Mouse (Mus musculus) heart, adult 2 months (tissue): ENCODE measurements around the gene Tbc1d4. TPM values are rescaled to one million over a fixed set of nuclear protein-coding genes. Genes with fewer than 3 reads are reported as not detected.
A peak's percentile ranks its signal among the peaks of the same experiment; 100 is the strongest.

Source experiments
- DNase-seq, 2 experiments: peaks; one replicate each; pipeline ENCODE4 v3.0.0; 2021
- H3K27ac ChIP-seq: fragments of 200-600 bp; 2 replicates; pipeline ENCODE4 v1.8.1; 2022
- H3K27me3 ChIP-seq: fragments of 200-500 bp; 2 replicates; pipeline ENCODE4 v1.6.1; 2012; ENCODE audit warnings: mild to moderate bottlenecking, low read length, inconsistent platforms, mixed read lengths; ENCODE audit not compliant: control insufficient read depth, insufficient read depth
- H3K36me3 ChIP-seq: fragments of 200-500 bp; 2 replicates; pipeline ENCODE4 v1.6.1; 2012; ENCODE audit warnings: low read length, inconsistent platforms; ENCODE audit not compliant: control insufficient read depth, insufficient read depth
- H3K4me1 ChIP-seq: fragments of 200-500 bp; 2 replicates; pipeline ENCODE4 v1.6.1; 2011; ENCODE audit warnings: low read length; ENCODE audit not compliant: control insufficient read depth, insufficient read depth
- H3K4me3 ChIP-seq: fragments of 200-600 bp; 2 replicates; pipeline ENCODE4 v1.8.1; 2022
- H3K79me2 ChIP-seq: fragments of 200-500 bp; replicated peaks from 2 replicates; pipeline ENCODE4 v1.6.1; 2012; ENCODE audit warnings: mild to moderate bottlenecking, inconsistent platforms, low read length, moderate library complexity, mixed read lengths; ENCODE audit not compliant: control insufficient read depth, insufficient read depth
- H3K9ac ChIP-seq: fragments of 200-500 bp; 2 replicates; pipeline ENCODE4 v1.6.1; 2012; ENCODE audit warnings: low read depth, mild to moderate bottlenecking, control low read depth, inconsistent platforms, low read length, mixed read lengths
- CTCF ChIP-seq: fragments of 200-600 bp; IDR thresholded peaks from 2 replicates; pipeline ENCODE4 v1.8.1; 2022; ENCODE audit warnings: antibody characterized with exemption, mild to moderate bottlenecking, moderate library complexity
- EP300 ChIP-seq: fragments of 200-500 bp; IDR thresholded peaks from 2 replicates; pipeline ENCODE4 v1.6.1; 2011; ENCODE audit warnings: low read depth, low read length, control low read depth; ENCODE audit not compliant: insufficient read depth
- POLR2A ChIP-seq: fragments of 200-500 bp; IDR thresholded peaks from 2 replicates; pipeline ENCODE4 v1.6.1; 2011; ENCODE audit warnings: mild to moderate bottlenecking, low read depth, low read length, control low read depth; ENCODE audit not compliant: insufficient read depth
- WGBS: fragments of 180-500 bp; shearing (Covaris S2); methylation state at CpG from one replicate; pipeline ENCODE4 v1.1.7; 2018; 5-methylcytosine and 5-hydroxymethylcytosine counted together
- intact Hi-C: fragments of 180-260 bp; cut with DNase I; formaldehyde crosslinking; loops from one replicate; pipeline ENCODE4 v1.15.1; 2025
- polyA plus RNA-seq: library from polyadenylated mRNA; depleted of rRNA; stranded (reverse); fragments of >200 nt; gene quantifications from 2 replicates; pipeline ENCODE4 v1.2.3, GENCODE M21; 2012
- total RNA-seq, 2 experiments: library from RNA; stranded (reverse); gene quantifications; 2 replicates each; pipeline ENCODE4 v1.2.3; 2021

The Tbc1d4 gene
- total and polyA plus RNA-seq, 3 experiments, result 33.2 to 90.6 (median 84.1) TPM

DNA sequence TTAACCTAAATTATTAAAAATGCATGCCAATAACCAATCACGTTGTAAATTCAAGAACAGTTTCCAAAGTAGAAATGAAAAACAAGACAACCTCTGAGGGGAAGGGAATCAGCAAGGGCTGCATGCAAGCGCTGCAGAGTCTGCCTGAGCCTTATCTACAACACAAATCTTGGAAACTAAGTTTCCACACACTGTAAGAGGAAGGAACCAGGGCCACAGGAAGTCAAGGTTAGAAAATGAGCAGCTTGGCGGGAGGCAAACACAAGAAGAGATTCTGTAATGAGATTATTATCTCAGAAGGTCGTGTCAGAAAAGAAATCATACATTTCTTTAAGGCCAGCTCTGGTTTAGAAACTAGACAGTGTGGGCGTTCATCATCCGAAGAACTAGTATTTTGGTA lies 156.1 kb downstream of the Tbc1d4 start:
- Histone ChIP-seq H3K79me2 (no peaks in the 10 kb centered on the region), H3K36me3 (peaks cover 2% of the 10 kb centered on the region), H3K9ac (no peak overlapping the region), H3K27ac (no peak overlapping the region), H3K27me3 (no peaks in the 10 kb centered on the region), H3K4me1 (no peaks in the 10 kb centered on the region), H3K4me3 (no peak overlapping the region)
- intact Hi-C loops, result no loop called here
- DNase-seq, result no peak
- TF ChIP-seq EP300 (no peak), CTCF (no peak), POLR2A (no peak)
- WGBS, result 57% methylated on average over 6 of the region's 6 CpGs

DNA sequence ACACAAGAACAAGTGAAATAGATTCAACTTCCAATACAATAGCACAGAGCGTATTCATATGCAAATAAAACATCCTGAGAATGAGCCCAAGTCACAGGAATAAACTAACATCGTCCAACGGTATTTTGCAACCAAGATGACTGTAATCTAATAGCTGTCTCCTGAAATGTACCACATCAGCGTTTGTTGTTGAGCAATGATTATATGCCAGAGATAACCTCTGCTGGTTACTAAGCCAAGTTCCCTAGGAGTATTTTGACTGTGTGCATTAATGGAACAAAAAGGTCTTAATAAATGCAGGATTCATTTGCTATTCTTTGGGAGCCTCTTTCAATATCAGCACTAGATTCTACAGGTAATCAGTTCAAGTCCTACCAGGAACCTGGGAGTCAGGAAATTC lies 161.1 kb downstream of the Tbc1d4 start:
- H3K27ac ChIP-seq, result no peak overlapping the region
- no peaks in the 10 kb centered on the region for H3K27me3 ChIP-seq
- peaks cover 2% of the 10 kb centered on the region; the same call in 1 of the 2 replicates for H3K36me3 ChIP-seq
- H3K79me2 ChIP-seq, result no peaks in the 10 kb centered on the region
- DNase-seq, result no peak
- TF ChIP-seq CTCF, result no peak
- no peak for TF ChIP-seq POLR2A
- TF ChIP-seq EP300, result no peak
- intact Hi-C loops, result no loop called here
- no peak overlapping the region for H3K4me3 ChIP-seq
- WGBS, result 76% methylated on average over 4 of the region's 4 CpGs
- no peaks in the 10 kb centered on the region for H3K4me1 ChIP-seq
- H3K9ac ChIP-seq, result no peak overlapping the region

DNA sequence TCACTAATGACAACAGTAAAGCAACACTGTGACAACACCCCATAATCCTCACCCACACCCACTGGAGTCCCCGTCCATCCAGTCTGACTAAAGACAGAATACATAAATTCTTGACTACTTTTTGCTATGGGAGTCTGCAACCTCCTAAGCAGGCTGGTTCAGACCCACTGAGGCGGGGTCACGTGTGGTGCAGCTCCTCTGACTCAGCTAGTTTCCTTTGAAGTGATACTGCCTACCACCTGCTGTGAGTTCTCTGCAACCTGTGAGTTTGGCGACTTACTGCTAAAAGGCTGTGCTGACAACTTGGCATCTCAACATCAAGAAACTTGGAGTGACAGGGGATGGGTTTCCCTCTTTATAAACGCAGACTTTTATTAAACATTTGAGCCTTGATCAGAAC lies 163.8 kb downstream of the Tbc1d4 start:
- intact Hi-C loops, result no loop called here
- Histone ChIP-seq H3K4me3 (no peak overlapping the region), H3K4me1 (no peaks in the 10 kb centered on the region), H3K9ac (no peak overlapping the region), H3K79me2 (no peaks in the 10 kb centered on the region), H3K27me3 (no peaks in the 10 kb centered on the region), H3K27ac (no peak overlapping the region), H3K36me3 (no peaks in the 10 kb centered on the region)
- no peak for DNase-seq
- TF ChIP-seq CTCF (no peak), EP300 (no peak)
- WGBS, result 77% methylated on average over 5 of the region's 5 CpGs

DNA sequence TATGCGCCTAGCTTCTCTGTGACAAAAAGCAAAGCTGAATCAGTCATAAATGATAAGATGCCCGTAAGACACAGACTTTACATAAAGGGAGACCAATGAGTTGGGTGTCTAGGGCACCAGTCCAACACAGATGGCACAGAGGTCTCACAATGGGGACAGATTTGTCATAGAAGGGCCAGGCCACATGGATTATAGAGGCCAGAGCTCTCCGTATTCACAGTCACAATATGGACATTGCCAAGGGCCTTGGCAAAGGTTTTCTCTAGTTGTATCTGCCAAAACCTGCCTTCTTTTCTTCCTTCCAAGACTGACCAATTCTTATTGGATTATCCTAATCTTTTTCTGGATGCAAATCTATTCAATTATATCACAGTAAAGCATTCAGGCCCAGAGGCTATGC lies 171.1 kb downstream of the Tbc1d4 start:
- H3K79me2 ChIP-seq, result no peaks in the 10 kb centered on the region
- WGBS, result 81% methylated on average over 3 of the region's 3 CpGs
- H3K36me3 ChIP-seq, result no peaks in the 10 kb centered on the region
- H3K27me3 ChIP-seq, result no peaks in the 10 kb centered on the region
- TF ChIP-seq CTCF, result no peak
- TF ChIP-seq POLR2A, result no peak
- no peak for TF ChIP-seq EP300
- no peak overlapping the region for H3K4me3 ChIP-seq
- no peaks in the 10 kb centered on the region for H3K4me1 ChIP-seq
- intact Hi-C loops, result no loop called here
- no peak for DNase-seq
- H3K9ac ChIP-seq, result no peak overlapping the region
- no peak overlapping the region for H3K27ac ChIP-seq

DNA sequence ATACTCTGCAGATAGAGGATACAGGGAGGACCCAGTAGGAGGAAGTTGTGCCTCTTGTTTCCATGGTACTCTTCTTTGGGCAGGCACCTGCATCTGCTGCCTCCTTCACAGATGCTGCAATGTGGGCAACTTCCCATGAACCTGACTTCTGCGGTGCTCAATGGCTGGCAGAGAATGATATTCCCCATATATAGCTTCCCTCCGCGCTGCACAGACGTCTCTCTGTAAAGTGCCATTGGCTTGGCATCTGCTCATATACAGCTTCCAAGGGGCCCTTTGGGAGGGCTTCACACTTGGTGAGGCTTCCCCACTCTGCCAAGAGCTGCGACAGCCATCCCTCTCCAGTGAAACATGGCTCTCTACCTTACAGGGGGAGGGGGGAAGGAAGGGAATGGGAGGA lies 178.5 kb downstream of the Tbc1d4 start:
- WGBS, result 54% methylated on average over 5 of the region's 5 CpGs
- H3K9ac ChIP-seq, result no peak overlapping the region
- DNase-seq, result no peak
- no peaks in the 10 kb centered on the region for H3K79me2 ChIP-seq
- intact Hi-C loops, result no loop called here
- no peak overlapping the region for H3K27ac ChIP-seq
- H3K36me3 ChIP-seq, result no peaks in the 10 kb centered on the region
- no peak for TF ChIP-seq POLR2A
- TF ChIP-seq EP300, result no peak
- no peaks in the 10 kb centered on the region for H3K27me3 ChIP-seq
- H3K4me1 ChIP-seq, result no peaks in the 10 kb centered on the region
- no peak overlapping the region for H3K4me3 ChIP-seq

DNA sequence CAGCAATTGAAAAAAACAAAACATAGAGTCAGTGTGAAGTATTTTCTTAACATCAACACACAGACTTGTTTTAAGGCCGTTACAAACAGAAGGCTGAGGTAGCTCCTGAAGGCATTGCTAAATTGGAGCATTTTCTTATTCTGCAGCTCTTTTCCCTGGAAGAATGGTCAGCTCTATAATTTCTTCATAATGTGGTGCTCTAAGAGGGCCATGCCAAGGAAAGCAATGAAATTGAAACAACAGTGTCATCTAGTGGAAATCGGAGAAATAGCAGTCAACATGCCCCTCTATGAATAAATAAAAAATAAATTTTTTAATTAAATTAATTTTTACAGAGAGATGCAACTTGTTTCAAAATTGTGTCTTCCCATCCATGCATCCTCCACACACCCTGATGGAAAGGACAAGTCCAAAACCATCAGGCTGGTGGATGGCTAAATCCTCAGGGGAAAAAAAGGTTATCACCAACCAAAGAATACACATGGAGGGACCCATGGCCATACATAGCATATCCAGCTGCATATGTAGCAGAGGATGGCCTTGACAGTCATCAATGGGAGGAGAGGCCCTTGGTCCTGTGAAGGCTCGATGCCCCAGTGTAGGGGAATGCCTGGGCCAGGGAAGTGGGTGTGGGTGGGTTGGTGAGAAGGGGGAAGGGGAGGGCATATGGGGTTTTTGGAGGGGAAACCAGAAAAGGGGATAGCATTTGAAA lies 180.0 kb downstream of the Tbc1d4 start:
- no peak for DNase-seq
- Histone ChIP-seq H3K4me1 (no peaks in the 10 kb centered on the region), H3K27ac (no peak overlapping the region), H3K79me2 (no peaks in the 10 kb centered on the region), H3K27me3 (no peaks in the 10 kb centered on the region), H3K9ac (no peak overlapping the region), H3K36me3 (no peaks in the 10 kb centered on the region), H3K4me3 (no peak overlapping the region)
- TF ChIP-seq POLR2A, result no peak
- TF ChIP-seq CTCF, result peak; percentile 83
- no peak for TF ChIP-seq EP300
- WGBS, result 36% methylated on average over 3 of the region's 3 CpGs
- intact Hi-C loops, result loop anchor here (5.0 kb wide), 1 partner anchor 1497 kb away; no protein-coding TSS in a partner anchor
